Mouse (Mus musculus) thymus, adult 2 months (tissue): Measurements from ENCODE around the gene Map4k4. TPM values are rescaled to one million over a fixed set of nuclear protein-coding genes. Genes with fewer than 3 reads are reported as not detected.

Source experiments
- DNase-seq: peaks from one replicate; pipeline ENCODE4 v3.0.0; 2021
- H3K27ac ChIP-seq: fragments of 200-500 bp; 2 replicates; pipeline ENCODE4 v1.5.1; 2012; ENCODE audit warnings: low read length, control low read depth; ENCODE audit not compliant: control insufficient read depth, insufficient read depth
- H3K27me3 ChIP-seq: fragments of 200-500 bp; 2 replicates; pipeline ENCODE4 v1.6.1; 2012; ENCODE audit warnings: mild to moderate bottlenecking, low read length, moderate library complexity, mixed read lengths; ENCODE audit not compliant: control insufficient read depth, insufficient read depth
- H3K36me3 ChIP-seq: fragments of 200-500 bp; 2 replicates; pipeline ENCODE4 v1.6.1; 2012; ENCODE audit warnings: mild to moderate bottlenecking, low read length, moderate library complexity; ENCODE audit not compliant: control insufficient read depth, insufficient read depth
- H3K4me1 ChIP-seq: fragments of 200-500 bp; replicated peaks from 2 replicates; pipeline ENCODE4 v1.6.1; 2012; ENCODE audit warnings: low read length; ENCODE audit not compliant: control insufficient read depth, insufficient read depth
- H3K4me3 ChIP-seq: fragments of 200-500 bp; 2 replicates; pipeline ENCODE4 v1.5.1; 2012; ENCODE audit warnings: mild to moderate bottlenecking, low read length, control low read depth, moderate library complexity; ENCODE audit not compliant: control insufficient read depth, insufficient read depth
- CTCF ChIP-seq: fragments of 200-500 bp; IDR thresholded peaks from 2 replicates; pipeline ENCODE4 v1.5.1; 2012; ENCODE audit warnings: mild to moderate bottlenecking, control low read depth, low read length, moderate library complexity, borderline replicate concordance; ENCODE audit not compliant: control insufficient read depth, poor library complexity, insufficient read depth; ENCODE audit errors: extremely low read depth
- POLR2A ChIP-seq: fragments of 200-500 bp; IDR thresholded peaks from 2 replicates; pipeline ENCODE4 v1.6.1; 2012; ENCODE audit warnings: mild to moderate bottlenecking, low read length, control low read depth, moderate library complexity; ENCODE audit not compliant: control insufficient read depth, poor library complexity, insufficient read depth; ENCODE audit errors: extremely low read depth
- WGBS: fragments of 180-500 bp; shearing (Covaris S2); methylation state at CpG from one replicate; pipeline ENCODE4 v1.1.7; 2018; 5-methylcytosine and 5-hydroxymethylcytosine counted together
- polyA plus RNA-seq: library from polyadenylated mRNA; depleted of rRNA; stranded (reverse); fragments of >200 nt; gene quantifications from 2 replicates; pipeline ENCODE4 v1.2.3, GENCODE M21; 2012

Gene Map4k4
- polyA plus RNA-seq, 1 experiment = 167 TPM

- Histone ChIP-seq H3K27ac (no peak overlapping the region), H3K4me3 (no peak overlapping the region), H3K36me3 (no peaks in the 10 kb centered on the region), H3K27me3 (no peaks in the 10 kb centered on the region), H3K4me1 (no peaks in the 10 kb centered on the region)
- no peak for TF ChIP-seq CTCF
- TF ChIP-seq POLR2A = no peak
- no peak for DNase-seq
- WGBS = 78% methylated on average over 4 of the region's 4 CpGs
Measured at GRCm38 (mm10) chr1:40033315-40033714, 132.6 kb downstream of the Map4k4 start.

GRCm38 (mm10) chr1:40033743-40034420, 133.2 kb downstream of the Map4k4 start:
- DNase-seq = no peak
- WGBS = 82% methylated on average over 12 of the region's 12 CpGs

GRCm38 (mm10) chr1:40037831-40038230, 137.1 kb downstream of the Map4k4 start:
- DNase-seq = no peak
- no peaks in the 10 kb centered on the region for H3K4me1 ChIP-seq

More at GRCm38 (mm10) chr1:40033743-40034420, 133.2 kb downstream of the Map4k4 start:
- Histone ChIP-seq H3K4me1 (no peaks in the 10 kb centered on the region), H3K27ac (no peak overlapping the region), H3K4me3 (no peak overlapping the region), H3K36me3 (no peaks in the 10 kb centered on the region), H3K27me3 (no peaks in the 10 kb centered on the region)
- TF ChIP-seq CTCF (no peak), POLR2A (no peak)

GRCm38 (mm10) chr1:40045686-40046085, 145.0 kb downstream of the Map4k4 start:
- H3K4me3 ChIP-seq = no peak overlapping the region
- no peak for TF ChIP-seq CTCF
- no peak for TF ChIP-seq POLR2A
- peaks cover 6% of the 10 kb centered on the region for H3K4me1 ChIP-seq
- H3K27me3 ChIP-seq = no peaks in the 10 kb centered on the region
- no peak for DNase-seq
- no peak overlapping the region for H3K27ac ChIP-seq
- WGBS = 18% methylated on average over 6 of the region's 6 CpGs
- no peaks in the 10 kb centered on the region for H3K36me3 ChIP-seq

More at GRCm38 (mm10) chr1:40037831-40038230, 137.1 kb downstream of the Map4k4 start:
- WGBS = 85% methylated on average over 6 of the region's 6 CpGs
- H3K36me3 ChIP-seq = no peaks in the 10 kb centered on the region
- TF ChIP-seq CTCF (no peak), POLR2A (no peak)
- H3K27ac ChIP-seq = no peak overlapping the region
- H3K27me3 ChIP-seq = no peaks in the 10 kb centered on the region
- no peak overlapping the region for H3K4me3 ChIP-seq

GRCm38 (mm10) chr1:40046600-40046999, 145.9 kb downstream of the Map4k4 start:
- Histone ChIP-seq H3K36me3 (no peaks in the 10 kb centered on the region), H3K27ac (no peak overlapping the region), H3K4me1 (peaks cover 6% of the 10 kb centered on the region), H3K27me3 (no peaks in the 10 kb centered on the region), H3K4me3 (no peak overlapping the region)
- 55% methylated on average over 5 of the region's 5 CpGs for WGBS
- no peak for DNase-seq
- no peak for TF ChIP-seq POLR2A
- no peak for TF ChIP-seq CTCF

GRCm38 (mm10) chr1:40051157-40051556, 150.4 kb downstream of the Map4k4 start:
- TF ChIP-seq CTCF (no peak), POLR2A (no peak)
- no peaks in the 10 kb centered on the region for H3K27me3 ChIP-seq
- H3K27ac ChIP-seq = no peak overlapping the region
- WGBS = 36% methylated on average over 6 of the region's 6 CpGs
- no peak for DNase-seq
- H3K4me1 ChIP-seq = peaks cover under 1% of the 10 kb centered on the region; the same call in 1 of the 2 replicates
- no peak overlapping the region for H3K4me3 ChIP-seq
- H3K36me3 ChIP-seq = no peaks in the 10 kb centered on the region

- H3K36me3 ChIP-seq = no peaks in the 10 kb centered on the region
- H3K4me1 ChIP-seq = no peaks in the 10 kb centered on the region
- TF ChIP-seq CTCF (no peak), POLR2A (no peak)
- H3K27me3 ChIP-seq = no peaks in the 10 kb centered on the region
- WGBS = 71% methylated on average over 8 of the region's 8 CpGs
- no peak for DNase-seq
- H3K4me3 ChIP-seq = no peak overlapping the region
- H3K27ac ChIP-seq = no peak overlapping the region
Measured at GRCm38 (mm10) chr1:40052156-40052555, 151.4 kb downstream of the Map4k4 start.
